Mouse (Mus musculus): ENCODE data around the gene Nfib. TPM values are rescaled to one million over a fixed set of nuclear protein-coding genes. Genes with fewer than 3 reads are reported as not detected.
A peak's percentile ranks its signal among the peaks of the same experiment; 100 is the strongest.

Gene Nfib
- polyA plus RNA-seq, 1 experiment from 2014 or later: 52.8 TPM

DNA sequence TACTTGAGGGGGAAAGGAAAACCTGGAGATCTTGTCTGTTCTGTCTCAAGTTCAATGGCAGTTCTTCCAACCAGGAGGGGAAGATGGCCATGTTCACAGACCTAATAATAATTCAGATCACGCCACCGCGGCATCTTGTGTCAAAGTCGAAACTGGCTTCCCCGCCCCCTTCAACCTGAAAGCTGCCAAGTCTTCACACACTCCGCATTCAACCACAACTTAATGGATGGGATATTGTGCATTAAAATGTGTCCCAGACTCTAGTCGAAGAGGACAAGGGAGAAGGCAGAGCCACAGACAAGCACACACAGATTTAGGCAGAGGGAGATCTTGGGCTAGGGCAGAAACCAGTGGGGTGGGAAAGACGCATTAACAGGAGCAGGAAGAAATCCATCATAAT, 194.0 kb downstream of the Nfib start:
- Histone ChIP-seq H3K9ac (peak overlapping the region; percentile 55; the same call in 1 of the 2 replicates), H3K4me3 (peak overlapping the region; percentile 61), H3K36me3 (replicated peaks) (no peaks in the 10 kb centered on the region), H3K27me3 (replicated peaks) (0 out of 2 replicates have a peak, but pooled peaks cover 3% of the 10 kb centered on the region), H3K4me1 (peaks cover 30% of the 10 kb centered on the region), H3K27ac (peak overlapping the region; percentile 73), H3K9me3 (no peaks in the 10 kb centered on the region), H3K4me2 (peak overlapping the region; percentile 100)
- 0 out of 2 replicates have a peak, but pooled peaks have one; percentile 7 for ATAC-seq (replicated peaks)
- 0% methylated on average over 8 of the region's 8 CpGs for WGBS

DNA sequence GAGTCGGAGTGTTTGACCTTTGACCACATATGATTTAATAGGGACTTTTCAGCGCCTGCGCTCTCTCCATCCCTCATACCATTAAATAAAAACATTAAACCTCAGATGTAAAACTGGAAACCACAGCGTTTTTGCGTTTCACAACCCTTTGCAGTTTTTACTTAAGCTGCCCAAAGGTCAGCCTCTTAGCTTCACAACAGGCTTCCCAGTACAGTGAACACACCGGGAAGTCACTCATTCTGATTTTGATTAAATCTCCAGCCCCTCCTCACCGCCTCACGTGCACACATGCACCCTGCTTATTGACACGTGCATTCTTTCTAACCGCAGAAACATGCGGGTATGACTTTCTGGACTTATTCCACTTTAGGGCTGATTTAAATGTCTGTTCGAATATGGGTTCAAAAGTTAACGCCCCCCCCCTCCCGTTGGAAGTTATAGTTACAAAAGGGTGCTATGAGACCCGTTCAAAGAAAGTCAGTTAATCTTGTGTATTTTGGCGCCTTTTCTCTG, 194.5 kb downstream of the Nfib start:
- peak overlapping the region; percentile 61 for H3K4me3 ChIP-seq
- H3K36me3 ChIP-seq (replicated peaks): no peaks in the 10 kb centered on the region
- 0 out of 2 replicates have a peak, but pooled peaks cover 3% of the 10 kb centered on the region for H3K27me3 ChIP-seq (replicated peaks)
- no peak overlapping the region for H3K9ac ChIP-seq
- H3K4me1 ChIP-seq: peaks cover 30% of the 10 kb centered on the region
- 4% methylated on average over 16 of the region's 16 CpGs for WGBS
- H3K4me2 ChIP-seq: peak overlapping the region; percentile 100
- no peaks in the 10 kb centered on the region for H3K9me3 ChIP-seq
- no peak for ATAC-seq (replicated peaks)
- H3K27ac ChIP-seq: peak overlapping the region; percentile 73

DNA sequence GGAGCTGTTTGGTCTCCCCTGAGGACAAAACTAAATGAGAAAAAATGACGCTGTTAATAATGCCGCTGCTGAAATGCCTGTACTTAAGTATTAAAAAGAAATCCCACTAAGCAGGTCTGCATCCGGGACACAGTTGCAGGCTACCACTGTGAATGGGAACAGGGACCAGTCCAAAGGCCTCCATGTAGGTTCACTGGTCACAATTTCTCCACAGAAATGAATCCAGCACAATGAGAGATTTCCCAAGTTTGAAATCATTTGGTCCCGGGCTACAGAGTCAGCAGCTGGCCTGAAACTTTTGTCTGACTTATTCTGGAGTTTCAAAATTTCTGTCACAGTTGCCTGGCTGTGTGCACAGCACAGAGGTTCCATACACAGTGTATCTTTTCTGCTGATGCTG, 195.8 kb downstream of the Nfib start:
- Histone ChIP-seq H3K36me3 (replicated peaks) (no peaks in the 10 kb centered on the region), H3K9ac (0 out of 2 replicates have a peak overlapping the region, but pooled peaks have one; percentile 16), H3K4me3 (peak overlapping the region; percentile 72), H3K27ac (peak overlapping the region; percentile 96), H3K9me3 (no peaks in the 10 kb centered on the region), H3K4me1 (peaks cover 34% of the 10 kb centered on the region), H3K27me3 (replicated peaks) (0 out of 2 replicates have a peak, but pooled peaks cover 3% of the 10 kb centered on the region), H3K4me2 (peak overlapping the region; percentile 100)
- ATAC-seq (replicated peaks): no peak
- 14% methylated on average over 4 of the region's 4 CpGs for WGBS

DNA sequence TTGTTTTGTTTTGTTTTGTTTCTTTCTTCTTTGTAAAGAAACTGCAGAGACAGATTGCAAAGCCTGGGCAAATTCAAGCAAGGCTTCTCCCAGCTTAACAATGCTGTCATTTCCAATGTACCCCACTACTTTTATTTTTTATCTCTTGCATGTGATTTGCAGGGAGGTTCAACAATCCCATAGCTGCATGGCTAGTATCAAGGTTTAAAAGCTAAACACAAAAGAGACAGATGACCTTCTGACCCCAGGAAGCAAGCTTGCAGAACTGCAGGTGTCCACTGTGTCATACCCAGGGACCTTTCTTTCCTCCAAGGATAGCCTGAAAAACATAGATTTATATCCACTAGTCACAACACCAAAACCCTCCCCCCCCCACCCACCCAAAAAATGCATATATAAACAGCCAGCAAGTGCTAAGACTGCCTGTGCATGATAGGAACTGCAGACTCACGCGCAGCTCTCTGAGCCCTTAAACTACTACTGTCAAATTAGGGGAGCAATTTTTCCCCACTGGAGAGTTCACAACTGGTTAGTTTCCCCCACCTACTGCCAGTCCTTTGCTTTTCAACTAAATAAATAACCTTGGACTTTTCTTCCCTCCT, 196.3 kb downstream of the Nfib start:
- WGBS: 30% methylated on average over 2 of the region's 2 CpGs
- Histone ChIP-seq H3K4me3 (peak overlapping the region; percentile 72), H3K9ac (0 out of 2 replicates have a peak overlapping the region, but pooled peaks have one; percentile 16), H3K4me2 (peak overlapping the region; percentile 100), H3K27ac (peak overlapping the region; percentile 96), H3K27me3 (replicated peaks) (0 out of 2 replicates have a peak, but pooled peaks cover 3% of the 10 kb centered on the region), H3K9me3 (no peaks in the 10 kb centered on the region), H3K36me3 (replicated peaks) (no peaks in the 10 kb centered on the region), H3K4me1 (peaks cover 39% of the 10 kb centered on the region)
- no peak for ATAC-seq (replicated peaks)

DNA sequence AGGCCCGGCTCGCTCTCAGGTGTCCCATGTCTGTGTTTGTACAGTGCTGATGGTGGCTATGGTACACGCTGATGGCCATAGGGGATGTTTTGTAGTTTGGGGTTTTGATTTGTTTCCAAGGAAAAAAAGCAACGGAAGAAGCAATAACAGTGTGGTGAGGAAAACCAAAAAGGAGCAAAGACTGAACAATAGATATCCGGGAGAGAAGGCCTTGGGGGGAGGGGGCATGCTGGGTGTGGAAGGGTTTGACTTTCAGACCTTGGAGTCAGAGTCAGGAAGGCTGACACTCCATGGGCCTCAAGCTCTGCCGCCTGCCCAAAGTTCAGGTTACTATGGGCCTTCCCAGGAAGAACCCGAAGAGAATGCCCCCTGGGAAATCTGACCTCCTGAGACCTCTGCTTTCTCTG, 197.3 kb downstream of the Nfib start:
- peak overlapping the region; percentile 72 for H3K4me3 ChIP-seq
- 0 out of 2 replicates have a peak, but pooled peaks cover 3% of the 10 kb centered on the region for H3K27me3 ChIP-seq (replicated peaks)
- peak overlapping the region; percentile 96 for H3K27ac ChIP-seq
- peak overlapping the region; percentile 100 for H3K4me2 ChIP-seq
- H3K36me3 ChIP-seq (replicated peaks): no peaks in the 10 kb centered on the region
- 10% methylated on average over 7 of the region's 7 CpGs for WGBS
- no peaks in the 10 kb centered on the region for H3K9me3 ChIP-seq
- peaks cover 40% of the 10 kb centered on the region for H3K4me1 ChIP-seq
- H3K9ac ChIP-seq: peak overlapping the region; percentile 31; the same call in 1 of the 2 replicates
- ATAC-seq (replicated peaks): no peak

DNA sequence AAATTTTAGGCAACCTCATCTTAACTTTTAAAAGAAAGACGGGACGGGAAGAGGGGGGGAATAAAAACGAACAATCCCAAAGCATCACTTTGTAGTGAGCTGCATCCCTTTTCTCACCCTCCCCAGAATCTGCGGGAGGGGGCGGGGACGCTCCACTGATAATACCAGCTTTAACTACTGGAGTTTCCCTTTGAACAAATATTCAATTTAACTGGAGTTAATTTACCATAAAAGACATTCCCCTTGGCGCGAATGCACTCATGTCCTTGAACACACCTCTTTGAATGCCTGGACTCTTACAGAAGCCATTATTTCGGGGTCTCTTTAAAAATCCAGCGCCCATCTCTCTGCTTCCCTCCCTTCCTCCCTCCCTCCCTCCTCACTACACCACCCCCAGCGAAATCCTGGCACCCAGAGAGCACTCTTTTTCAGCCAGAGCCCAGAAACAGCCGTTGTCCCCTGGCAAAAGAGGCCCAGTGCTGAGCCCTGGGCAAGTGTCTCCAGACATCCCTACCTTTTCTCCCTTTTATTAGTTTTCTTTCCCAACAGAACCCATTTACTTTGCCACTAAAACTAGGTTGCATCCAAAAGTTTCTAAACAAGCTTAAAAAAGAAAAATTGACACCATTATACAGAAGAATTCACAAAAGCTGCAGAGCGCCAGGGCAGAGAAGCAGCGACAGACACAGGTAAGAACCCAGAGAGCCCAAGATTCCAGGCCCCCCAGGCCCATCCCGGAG, 197.8 kb downstream of the Nfib start:
- Histone ChIP-seq H3K4me1 (peaks cover 39% of the 10 kb centered on the region), H3K9ac (peak overlapping the region; percentile 64; the same call in 1 of the 2 replicates), H3K4me2 (peak overlapping the region; percentile 100), H3K9me3 (no peaks in the 10 kb centered on the region), H3K4me3 (peak overlapping the region; percentile 72), H3K27me3 (replicated peaks) (0 out of 2 replicates have a peak, but pooled peaks cover 3% of the 10 kb centered on the region), H3K27ac (peak overlapping the region; percentile 96), H3K36me3 (replicated peaks) (no peaks in the 10 kb centered on the region)
- no peak for ATAC-seq (replicated peaks)
- WGBS: 6% methylated on average over 15 of the region's 15 CpGs

DNA sequence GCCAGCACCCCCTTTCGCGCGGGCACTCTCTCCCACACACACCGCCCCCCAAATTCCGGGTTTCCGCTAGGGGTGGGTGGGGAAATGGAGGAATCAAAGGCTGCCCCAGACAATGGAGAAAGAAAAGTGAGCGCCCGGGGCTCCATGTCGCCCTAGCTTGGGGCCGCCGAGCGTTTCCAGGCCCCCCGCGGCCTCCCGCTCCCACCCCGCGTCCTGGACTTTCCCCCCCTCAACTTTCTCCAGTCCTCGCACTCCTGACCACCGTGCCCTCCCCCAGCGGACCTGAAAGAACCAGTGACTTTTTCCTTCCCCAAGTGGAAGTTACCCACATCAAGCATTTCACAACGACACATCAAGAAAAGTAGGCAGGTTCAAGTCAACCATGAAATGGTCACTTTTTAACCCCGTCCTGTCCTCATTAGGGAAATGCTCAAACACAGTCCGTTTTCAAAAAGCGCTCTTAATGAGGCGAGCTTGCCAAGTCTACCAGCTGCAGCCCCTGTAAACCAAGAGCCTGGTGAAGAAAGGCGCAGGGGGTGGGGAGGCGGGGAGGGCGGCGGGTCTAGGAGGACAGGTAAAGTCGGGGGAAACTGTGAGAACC, 198.7 kb downstream of the Nfib start:
- Histone ChIP-seq H3K4me1 (peaks cover 35% of the 10 kb centered on the region), H3K9me3 (no peaks in the 10 kb centered on the region), H3K4me3 (peak overlapping the region; percentile 72), H3K27me3 (replicated peaks) (0 out of 2 replicates have a peak, but pooled peaks cover 3% of the 10 kb centered on the region), H3K36me3 (replicated peaks) (no peaks in the 10 kb centered on the region), H3K9ac (peak overlapping the region; percentile 64), H3K27ac (peak overlapping the region; percentile 96), H3K4me2 (peak overlapping the region; percentile 100)
- peak; percentile 75 for ATAC-seq (replicated peaks)
- under 1% methylated on average over 30 of the region's 30 CpGs for WGBS

DNA sequence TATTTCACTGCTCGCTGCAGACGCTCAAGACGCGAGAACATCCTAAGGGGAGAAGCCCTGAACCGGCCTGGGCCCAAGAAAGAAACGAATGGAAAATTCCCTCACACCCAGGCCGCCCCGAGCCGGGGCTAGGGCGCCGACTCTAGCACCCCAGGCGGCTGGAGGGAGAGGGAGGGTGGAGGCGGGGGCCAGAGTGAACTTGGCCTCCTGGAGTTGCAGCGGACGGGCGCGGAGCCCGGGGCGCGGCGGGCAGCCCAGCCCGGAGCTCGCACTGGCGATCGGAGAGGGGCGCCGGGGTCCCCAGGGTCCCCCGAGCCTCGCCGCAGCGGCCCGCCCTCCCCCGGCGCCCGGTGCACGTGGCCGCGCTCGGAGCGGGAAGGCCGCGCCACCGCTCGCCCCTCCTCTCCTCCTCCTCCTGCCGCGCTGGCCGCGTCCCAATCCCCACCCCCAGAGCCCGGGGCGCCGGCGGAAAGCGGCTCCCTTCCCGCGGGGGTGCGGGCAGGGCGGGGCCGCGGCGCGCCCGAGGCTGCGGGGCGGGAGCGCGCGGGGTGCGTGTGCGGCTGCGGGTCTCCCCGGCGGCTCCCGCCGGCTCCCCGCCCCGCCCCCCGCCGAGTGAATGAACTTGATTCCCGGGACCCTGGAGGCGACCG, 199.3 kb downstream of the Nfib start:
- Histone ChIP-seq H3K27me3 (replicated peaks) (no peaks in the 10 kb centered on the region), H3K9me3 (no peaks in the 10 kb centered on the region), H3K9ac (peak overlapping the region; percentile 64), H3K4me1 (peaks cover 29% of the 10 kb centered on the region), H3K4me3 (peak overlapping the region; percentile 72), H3K4me2 (peak overlapping the region; percentile 100), H3K36me3 (replicated peaks) (no peaks in the 10 kb centered on the region), H3K27ac (peak overlapping the region; percentile 96)
- ATAC-seq (replicated peaks): peak; percentile 77
- WGBS: 1% methylated on average over 49 of the region's 81 CpGs

DNA sequence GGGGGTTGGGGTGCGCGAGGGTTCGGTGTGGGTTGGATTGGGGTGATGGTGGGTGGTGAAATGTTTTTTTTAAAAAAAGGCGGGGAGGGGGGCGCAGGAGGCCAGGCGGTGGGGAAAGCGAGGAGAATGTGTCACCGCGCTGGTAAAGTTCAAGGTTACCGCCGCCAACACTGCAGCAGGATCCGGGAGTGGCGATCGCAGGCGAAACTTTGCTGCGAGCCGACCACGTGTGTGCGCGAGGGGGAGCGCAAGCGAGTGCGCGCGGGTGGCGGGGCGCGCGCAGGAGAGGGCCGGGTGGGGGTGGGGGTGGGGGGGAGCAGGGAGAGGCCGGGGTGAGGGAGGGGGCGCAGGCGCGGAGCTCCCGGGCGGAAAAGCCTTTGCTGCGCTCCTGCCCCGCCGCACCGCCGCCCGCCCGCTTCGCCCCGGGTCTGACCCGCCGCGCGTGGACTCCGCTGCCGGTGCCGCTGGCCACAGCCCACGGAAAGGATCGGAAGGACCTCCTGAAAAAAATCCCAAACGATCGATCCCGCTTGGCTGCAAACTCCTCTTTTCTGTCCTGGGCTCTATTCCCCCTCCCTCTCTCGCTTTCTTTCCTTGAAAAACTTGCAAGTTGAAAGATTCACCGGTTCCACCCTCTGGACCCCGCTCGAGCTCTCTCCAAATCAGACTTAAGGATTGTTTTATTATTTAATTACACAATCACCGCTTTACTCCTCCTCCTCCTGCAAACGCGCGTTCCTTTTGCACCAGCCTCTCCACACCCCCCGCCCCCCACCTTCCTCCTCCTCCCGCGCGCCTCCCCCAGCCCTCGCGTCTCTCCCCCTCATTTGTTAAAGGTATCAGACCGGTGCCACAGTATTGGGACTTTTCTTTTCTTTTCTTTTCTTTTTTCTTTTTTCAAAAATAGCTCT, 200.2 kb downstream of the Nfib start:
- peak overlapping the region; percentile 96 for H3K27ac ChIP-seq
- no peaks in the 10 kb centered on the region for H3K27me3 ChIP-seq (replicated peaks)
- H3K9ac ChIP-seq: peak overlapping the region; percentile 64
- no peaks in the 10 kb centered on the region for H3K36me3 ChIP-seq (replicated peaks)
- H3K4me3 ChIP-seq: peak overlapping the region; percentile 72
- H3K9me3 ChIP-seq: no peaks in the 10 kb centered on the region
- WGBS: under 1% methylated on average over 53 of the region's 72 CpGs
- peaks cover 24% of the 10 kb centered on the region for H3K4me1 ChIP-seq
- ATAC-seq (replicated peaks): peak; percentile 31
- peak overlapping the region; percentile 100 for H3K4me2 ChIP-seq

DNA sequence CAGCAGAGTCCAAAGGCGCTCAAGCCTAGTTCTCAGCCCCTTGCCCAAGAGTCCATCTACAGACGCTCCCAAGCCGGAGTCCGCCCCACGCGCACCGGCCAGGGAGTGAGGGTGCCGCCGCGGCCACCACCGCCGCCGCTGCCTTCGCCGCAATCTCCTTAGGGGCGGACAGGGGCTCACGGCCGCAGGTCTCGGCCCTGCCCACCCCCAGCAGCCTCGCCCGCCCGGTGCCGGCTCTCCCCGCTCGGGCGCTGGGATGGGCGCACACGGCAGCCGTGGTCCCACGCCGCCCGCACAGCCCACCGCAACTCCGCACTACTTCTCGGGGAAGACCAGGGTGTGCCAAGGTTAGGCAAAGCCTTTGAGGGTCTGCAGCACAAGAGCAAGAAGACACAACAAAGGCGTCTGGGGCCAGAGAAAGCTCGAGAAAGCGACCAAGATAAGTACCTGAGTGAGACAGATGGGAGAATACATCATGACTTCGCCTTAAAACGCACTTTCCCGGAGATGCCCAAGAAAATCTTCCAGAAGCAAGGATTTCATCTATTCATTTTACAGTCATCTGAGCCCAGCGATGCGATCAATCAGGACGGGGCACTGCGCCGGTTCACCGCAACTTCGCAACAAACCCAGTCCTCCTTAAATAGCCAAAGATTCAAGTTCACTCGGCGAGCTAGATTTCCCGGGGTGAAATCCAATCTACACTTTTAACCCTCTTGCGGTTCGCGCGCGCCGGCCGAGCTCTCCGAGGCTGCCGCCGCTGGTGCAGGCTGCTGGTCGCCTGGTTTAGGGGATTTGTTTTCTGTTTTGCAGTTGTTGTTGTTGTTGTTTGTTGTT, 201.0 kb downstream of the Nfib start:
- under 1% methylated on average over 62 of the region's 62 CpGs for WGBS
- Histone ChIP-seq H3K9me3 (no peaks in the 10 kb centered on the region), H3K27ac (peak overlapping the region; percentile 96), H3K9ac (peak overlapping the region; percentile 64), H3K4me3 (peak overlapping the region; percentile 72), H3K4me1 (peaks cover 21% of the 10 kb centered on the region), H3K4me2 (peak overlapping the region; percentile 100), H3K27me3 (replicated peaks) (no peaks in the 10 kb centered on the region), H3K36me3 (replicated peaks) (no peaks in the 10 kb centered on the region)
- ATAC-seq (replicated peaks): no peak

All from midbrain, embryonic 15.5 days (tissue).